Mouse (Mus musculus) kidney, adult 2 months (tissue): ENCODE results near the gene Gulp1.

Experiments
- CTCF ChIP-seq: fragments of 200-500 bp; conservative IDR thresholded peaks from 2 replicates; pipeline ENCODE4 v1.5.1; 2011; ENCODE audit warnings: low read depth, mild to moderate bottlenecking, control low read depth, low read length, moderate library complexity, mixed read lengths; ENCODE audit not compliant: insufficient read depth, insufficient read length
- POLR2A ChIP-seq: fragments of 200-500 bp; IDR thresholded peaks from one replicate; pipeline ENCODE4 v1.6.1; 2011; ENCODE audit warnings: low read depth, low read length, control low read depth

GRCm38 (mm10) chr1:44553166-44553898 is 2.0 kb downstream of the Gulp1 start:
- TF ChIP-seq POLR2A (no peak), CTCF (no peak)
